In genomic region chr13:49607714-49608113, GRCm38 (mm10) we compare ENCODE assay signal across 8 mouse cellular contexts. TPM values are rescaled to one million over a fixed set of nuclear protein-coding genes. Genes with fewer than 3 reads are reported as not detected.
DNase-seq lines count a peak whose midpoint lies in the region; ATAC-seq and TF ChIP-seq lines count a peak whose summit lies in the region.

Gene Ogn (plus strand): TSS chr13:49608046.

- H3K9me3 ChIP-seq in forebrain, embryonic 11.5 days (ENCODE audit: control insufficient read depth, low read length): no peaks in the 10 kb centered on the region

- H3K79me2 ChIP-seq in heart, adult 2 months (replicated peaks; ENCODE audit: control insufficient read depth, insufficient read depth, low read length): no peaks in the 10 kb centered on the region

- TF ChIP-seq POLR2A in heart, adult 2 months (IDR thresholded peaks at IDR 0.05; ENCODE audit: insufficient read depth, low read depth, low read length): no peak

- 46% methylated on average over 4 of the region's 4 CpGs for WGBS in heart, adult 2 months
- 74% methylated on average over 4 of the region's 4 CpGs for WGBS in forebrain, embryonic 11.5 days

- H3K4me3 ChIP-seq in heart, adult 2 months: peak within 1 kb of the TSS; percentile 36
- no peak within 1 kb of the TSS for H3K4me3 ChIP-seq in left cerebral cortex, adult 2 months
- no peak within 1 kb of the TSS for H3K4me3 ChIP-seq in forebrain, embryonic 11.5 days (ENCODE audit: low read depth, low read length)

- H3K9ac ChIP-seq in heart, adult 2 months (ENCODE audit: low read depth, low read length): peak within 1 kb of the TSS; percentile 78; the same call in 1 of the 2 replicates
- H3K9ac ChIP-seq in forebrain, embryonic 11.5 days (ENCODE audit: low read length): no peak within 1 kb of the TSS

- TF ChIP-seq EP300 in heart, adult 2 months (IDR thresholded peaks at IDR 0.05; ENCODE audit: insufficient read depth, low read depth, low read length): no peak

- no peak for ATAC-seq in forebrain, embryonic 11.5 days (replicated peaks; ENCODE audit: low FRiP score)

- H3K4me1 ChIP-seq in heart, adult 2 months (ENCODE audit: control insufficient read depth, insufficient read depth, low read length): peaks cover 1% of the 10 kb centered on the region
- no peaks in the 10 kb centered on the region for H3K4me1 ChIP-seq in forebrain, embryonic 11.5 days (replicated peaks; ENCODE audit: control insufficient read depth, insufficient read depth, low read length)

- peak; percentile 84 for DNase-seq in Muller cell, postnatal 12 days (ENCODE audit: inconsistent ontology term)
- peak; percentile 11 for DNase-seq in adrenal gland, adult 2 months
- peak; percentile 26 to 58 for DNase-seq in heart, adult 2 months
- DNase-seq in kidney, postnatal 10 days: peak; percentile 40
- DNase-seq in skeletal muscle tissue, adult 2 months (ENCODE audit: low read depth, low spot score): peak; percentile 81
- no peak for DNase-seq in urinary bladder, postnatal 10 days (ENCODE audit: low spot score)
- no peak for DNase-seq in left cerebral cortex, adult 2 months (ENCODE audit: extremely low spot score in 1 of 2, low spot score in 2 of 2)
- no peak for DNase-seq in forebrain, embryonic 11.5 days (ENCODE audit: low spot score)

- H3K4me2 ChIP-seq in forebrain, embryonic 11.5 days (ENCODE audit: low read depth, low read length, severe bottlenecking): no peak within 1 kb of the TSS

- peaks cover 4% of the 10 kb centered on the region for H3K36me3 ChIP-seq in heart, adult 2 months (ENCODE audit: control insufficient read depth, insufficient read depth, low read length)
- H3K36me3 ChIP-seq in forebrain, embryonic 11.5 days (ENCODE audit: control insufficient read depth, insufficient read depth, low read length): no peaks in the 10 kb centered on the region

- intact Hi-C loops in heart, adult 2 months (cut with DNase I): no loop called here
- intact Hi-C loops in left cerebral cortex, adult 2 months (cut with DNase I): no loop called here

- H3K27me3 ChIP-seq in heart, adult 2 months (ENCODE audit: control insufficient read depth, insufficient read depth, low read length): no peaks in the 10 kb centered on the region
- no peaks in the 10 kb centered on the region for H3K27me3 ChIP-seq in forebrain, embryonic 11.5 days (ENCODE audit: control insufficient read depth, insufficient read depth, low read length)

- 0 out of 2 replicates have a peak, but pooled peaks have one; percentile 25 for TF ChIP-seq CTCF in heart, adult 2 months (IDR thresholded peaks at IDR 0.05)
- no peak for TF ChIP-seq CTCF in left cerebral cortex, adult 2 months (IDR thresholded peaks at IDR 0.05)

- peak within 1 kb of the TSS; percentile 82 for H3K27ac ChIP-seq in heart, adult 2 months
- H3K27ac ChIP-seq in left cerebral cortex, adult 2 months: no peak within 1 kb of the TSS
- H3K27ac ChIP-seq in forebrain, embryonic 11.5 days (ENCODE audit: low read depth, low read length): no peak within 1 kb of the TSS

RNA-seq across cellular contexts. Expression of gene Ogn, which starts in this region (rescaled TPM):
- 10 to 100 TPM; 60.1 to 64.3 TPM for total RNA-seq in adrenal gland, adult 2 months (2021)
- 2.1 and 3.2 TPM in 2 replicates for polyA plus RNA-seq in adrenal gland, adult 2 months (2012; rRNA removed)
- 10 to 100 TPM; 69.0 to 74.7 TPM for total RNA-seq in heart, adult 2 months (2021)
- 27.4 and 71.7 TPM in 2 replicates for polyA plus RNA-seq in heart, adult 2 months (2012; rRNA removed)
- total RNA-seq in left cerebral cortex, adult 2 months (2021): 1 to 10 TPM; 5.3 to 8.6 TPM
- 9.8 and 9.9 TPM in 2 replicates for polyA plus RNA-seq in forebrain, embryonic 11.5 days (2014; fragmentation: Nextera tagmentation; extraction: Ambion mirVana)

Comparison
In these comparisons a context has a peak if more than half of its experiments do, and no peak if none do; other contexts are left out.
1. RNA of gene Ogn (total RNA-seq): 69.0 to 74.7 TPM in heart, adult 2 months and 60.1 to 64.3 TPM in adrenal gland, adult 2 months; 5.3 to 8.6 TPM in left cerebral cortex, adult 2 months; every median in the first group is over 4 times any median in the second.
2. DNase-seq: peak in Muller cell, postnatal 12 days (single experiment), adrenal gland, adult 2 months (single experiment), heart, adult 2 months (2 of 2), kidney, postnatal 10 days (single experiment) and skeletal muscle tissue, adult 2 months (single experiment); none in urinary bladder, postnatal 10 days (single experiment), left cerebral cortex, adult 2 months (0 of 2) and forebrain, embryonic 11.5 days (single experiment).